Mouse (Mus musculus) MEL (cell line): ENCODE measurements around the gene Myom1.

ENCODE experiments used
- CTCF ChIP-seq, 3 experiments: IDR thresholded peaks in 2 of 3; conservative IDR thresholded peaks in 1 of 3; 2 replicates each; pipeline ENCODE4 v1.5.1; 2011 to 2012; ENCODE audit warnings: low read length in 3 of 3, low read depth in 2 of 3, mild to moderate bottlenecking in 2 of 3, improper control_type of control experiment in 1 of 3, inconsistent platforms in 1 of 3, mixed read lengths in 1 of 3, moderate library complexity in 1 of 3; ENCODE audit not compliant: control insufficient read depth in 1 of 3, insufficient read depth in 1 of 3, poor library complexity in 1 of 3, severe bottlenecking in 1 of 3
- ELF1 ChIP-seq: IDR thresholded peaks from 2 replicates; pipeline ENCODE4 v1.6.1; 2014; ENCODE audit warnings: low read depth, mild to moderate bottlenecking, inconsistent platforms, low read length, improper control_type of control experiment, moderate library complexity
- EP300 ChIP-seq, 2 experiments: IDR thresholded peaks; 2 replicates each; pipeline ENCODE4 v1.6.1; 2011; ENCODE audit warnings: improper control_type of control experiment in 2 of 2, low read length in 2 of 2, low read depth in 1 of 2, mild to moderate bottlenecking in 1 of 2
- GABPA ChIP-seq: IDR thresholded peaks from 2 replicates; pipeline ENCODE4 v1.6.1; 2012; ENCODE audit warnings: low read depth, mild to moderate bottlenecking, inconsistent platforms, low read length, improper control_type of control experiment, moderate library complexity
- MAFK ChIP-seq: IDR thresholded peaks from 2 replicates; pipeline ENCODE4 v1.6.1; 2011; ENCODE audit warnings: low read depth, mild to moderate bottlenecking, low read length, improper control_type of control experiment, borderline replicate concordance
- MYC ChIP-seq: IDR thresholded peaks from 2 replicates; pipeline ENCODE4 v1.6.1; 2011; ENCODE audit warnings: low read depth, mild to moderate bottlenecking, low read length, improper control_type of control experiment, moderate library complexity
- POLR2A ChIP-seq, 2 experiments: IDR thresholded peaks; 2 replicates each; pipeline ENCODE4 v1.6.1; 2011 to 2012; ENCODE audit warnings: low read length in 2 of 2, mild to moderate bottlenecking in 2 of 2, control low read depth in 1 of 2, improper control_type of control experiment in 1 of 2, low read depth in 1 of 2, moderate library complexity in 1 of 2; ENCODE audit not compliant: control insufficient read depth in 1 of 2, insufficient read depth in 1 of 2, poor library complexity in 1 of 2
- POLR2AphosphoS2 ChIP-seq: IDR thresholded peaks from 2 replicates; pipeline ENCODE4 v1.6.1; 2011; ENCODE audit warnings: low read length, improper control_type of control experiment
- RAD21 ChIP-seq: IDR thresholded peaks from 2 replicates; pipeline ENCODE4 v1.6.1; 2011; ENCODE audit warnings: mild to moderate bottlenecking, low read depth, low read length, improper control_type of control experiment
- SIN3A ChIP-seq: IDR thresholded peaks from 2 replicates; pipeline ENCODE4 v1.6.1; 2012; ENCODE audit warnings: low read length, improper control_type of control experiment, inconsistent platforms
- UBTF ChIP-seq: IDR thresholded peaks from 2 replicates; pipeline ENCODE4 v1.6.1; 2012; ENCODE audit warnings: low read depth, mild to moderate bottlenecking, inconsistent platforms, low read length, improper control_type of control experiment, moderate library complexity, borderline replicate concordance; ENCODE audit not compliant: insufficient read depth

- TF ChIP-seq POLR2A (IDR thresholded peaks at IDR 0.05; ENCODE audit: control insufficient read depth in 1 of 2, insufficient read depth in 1 of 2, low read depth in 1 of 2, low read length in 2 of 2, poor library complexity in 1 of 2) (no peak), CTCF (IDR thresholded peaks at IDR 0.05 in 2 of 3, conservative IDR thresholded peaks at IDR 0.05 in 1 of 3; ENCODE audit: control insufficient read depth in 1 of 3, insufficient read depth in 1 of 3, low read depth in 2 of 3, low read length in 3 of 3, poor library complexity in 1 of 3, severe bottlenecking in 1 of 3) (no peak), POLR2AphosphoS2 (no peak), MAFK (no peak), RAD21 (no peak), MYC (no peak), UBTF (no peak), EP300 (IDR thresholded peaks at IDR 0.05; ENCODE audit: low read depth in 1 of 2, low read length in 2 of 2) (no peak), ELF1 (no peak), GABPA (no peak), SIN3A (no peak)
These were observed 59.7 kb downstream of the Myom1 start for GRCm38 (mm10) chr17:71062049-71062560.
